Mouse (Mus musculus): ENCODE data around the gene Evl. TPM values are rescaled to one million over a fixed set of nuclear protein-coding genes. Genes with fewer than 3 reads are reported as not detected.

Evl gene
- 754 TPM for total RNA-seq (2023)

DNA sequence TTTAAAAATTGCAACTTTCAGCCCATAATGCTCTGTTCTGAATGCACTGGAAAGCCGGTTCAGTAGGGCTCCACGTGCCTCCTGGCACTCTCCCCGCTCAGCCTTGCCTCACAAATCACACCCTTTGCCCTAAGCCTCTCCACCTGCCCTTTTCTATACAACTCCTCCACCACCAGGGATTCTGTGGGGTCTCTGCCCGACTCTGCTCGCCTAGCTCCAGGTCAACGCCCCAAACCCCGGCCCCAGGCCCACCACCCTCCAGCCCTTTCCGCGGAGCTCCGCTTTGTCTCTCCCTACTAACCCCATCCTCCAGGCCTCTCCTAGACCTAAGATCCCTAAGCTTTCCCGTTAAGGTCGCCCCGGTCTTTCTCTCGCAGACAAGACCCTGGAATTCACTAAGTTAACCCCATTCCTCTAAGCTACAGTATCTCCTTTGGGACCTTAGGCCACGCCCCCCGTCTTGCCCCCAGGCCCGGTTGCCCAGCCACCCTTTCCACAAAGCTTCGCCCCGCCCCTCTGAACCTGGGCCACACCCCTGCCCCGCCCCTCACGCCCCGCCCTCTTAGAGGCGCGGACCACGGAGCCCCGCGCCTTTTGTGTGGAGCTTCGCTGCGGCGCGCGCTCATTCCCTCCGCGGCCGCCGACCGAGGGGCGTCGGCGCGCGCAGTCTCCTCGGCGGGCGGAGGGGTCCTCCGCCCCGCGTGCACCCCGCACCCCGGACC lies at the start of gene Evl:
TSS of gene Evl (plus strand) at position 601 of the 722 bp plus-strand sequence.

DNA sequence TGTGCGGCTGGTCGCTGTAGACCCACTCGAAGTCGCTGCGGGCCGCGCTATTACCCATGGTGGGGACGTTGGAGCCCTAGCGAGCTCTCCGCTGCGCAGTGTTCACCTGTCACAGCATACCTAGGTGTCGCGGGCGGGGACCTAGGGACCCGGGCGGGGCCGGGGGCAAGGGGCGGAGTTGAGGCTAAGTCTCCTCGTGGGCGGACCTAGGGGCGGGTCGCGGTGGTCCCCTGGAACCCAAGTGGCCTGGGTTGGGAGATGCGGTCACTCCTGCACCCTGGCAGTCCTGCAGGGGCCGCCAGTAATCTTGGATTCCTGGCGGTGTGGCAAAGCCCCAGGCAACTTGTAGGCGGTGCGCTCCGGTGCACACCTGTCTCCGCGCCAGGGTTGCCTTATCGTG lies 147.7 kb downstream of the Evl start, which contains the start of gene Degs2:
TSS of gene Degs2 (minus strand) at position 131 of the 400 bp plus-strand sequence.

Other genes with a start within 250 kb of the Evl start
- gene Hhipl1, start 248.4 kb upstream of the Evl start, total RNA-seq (2023): not detected
- gene Cyp46a1, start 220.3 kb upstream of the Evl start, total RNA-seq (2023): not detected
- gene Eml1, start 183.8 kb upstream of the Evl start, total RNA-seq (2023): not detected
- gene Degs2, start 147.6 kb downstream of the Evl start, total RNA-seq (2023): not detected
- gene Yy1, start 238.3 kb downstream of the Evl start, total RNA-seq (2023): 84.9 TPM

Data from CD4-positive naive resting alpha-beta T cell, adult 76 days (primary cell).